Mouse (Mus musculus): ENCODE measurements at regions not wholly inside any gene's neighbourhood (a gene's known extent, or its start where the extent isn't known, plus 50 kb on each side); places are given as distances from the start of the nearest gene placed in this dataset.

GRCm38 (mm10) chr16:93379611-93380010, 224.3 kb downstream of the Setd4 start:
- no peak for TF ChIP-seq EP300 (IDR thresholded peaks at IDR 0.05; ENCODE audit: low read depth)
- no peak for TF ChIP-seq CTCF (IDR thresholded peaks at IDR 0.05; ENCODE audit: low read depth)
